Mouse (Mus musculus) hematopoietic stem cell, adult 5-6 weeks (primary cell): ENCODE measurements at regions not wholly inside any gene's neighbourhood (a gene's known extent, or its start where the extent isn't known, plus 50 kb on each side); places are given as distances from the start of the nearest gene placed in this dataset.
"Not testable (repeated sequence)": the region's sequence is repeated elsewhere in the genome, so short reads cannot be mapped to it uniquely, and the experiment has no call there.

Experiments
- ATAC-seq, 2 experiments: fragments of 125-278 bp in 1 of 2; replicated peaks in 1 of 2; 2 replicates each; pipeline ENCODE4 v1.8.0; 2016 to 2017; ENCODE audit warnings: inconsistent platforms in 2 of 2, mild to moderate bottlenecking in 2 of 2, moderate number of reproducible peaks in 2 of 2, low read depth in 1 of 2, moderate TSS enrichment in 1 of 2; ENCODE audit not compliant: low FRiP score in 2 of 2, poor library complexity in 2 of 2, severe bottlenecking in 2 of 2, insufficient read depth in 1 of 2, low TSS enrichment in 1 of 2

DNA sequence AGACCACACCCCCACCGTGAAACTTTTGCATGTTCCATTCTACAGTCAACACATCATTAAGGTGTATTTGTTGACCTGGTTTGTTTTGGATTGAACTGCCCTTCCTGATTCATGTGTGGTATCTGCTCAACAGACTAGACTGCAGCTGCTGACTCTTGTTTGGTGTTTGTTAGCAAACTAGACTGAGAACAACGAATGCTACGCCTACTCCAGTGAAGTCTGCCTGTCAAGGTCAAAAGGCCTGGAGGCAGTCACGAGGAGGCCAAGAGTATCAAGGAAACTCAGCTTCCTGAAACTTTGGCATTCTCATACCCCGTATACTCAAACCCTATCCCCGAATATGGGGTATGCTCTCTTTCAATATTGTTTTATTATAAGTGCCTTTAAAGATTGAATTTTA, 194.2 kb upstream of the Spin1 start:
- not testable (repeated sequence) for ATAC-seq

DNA sequence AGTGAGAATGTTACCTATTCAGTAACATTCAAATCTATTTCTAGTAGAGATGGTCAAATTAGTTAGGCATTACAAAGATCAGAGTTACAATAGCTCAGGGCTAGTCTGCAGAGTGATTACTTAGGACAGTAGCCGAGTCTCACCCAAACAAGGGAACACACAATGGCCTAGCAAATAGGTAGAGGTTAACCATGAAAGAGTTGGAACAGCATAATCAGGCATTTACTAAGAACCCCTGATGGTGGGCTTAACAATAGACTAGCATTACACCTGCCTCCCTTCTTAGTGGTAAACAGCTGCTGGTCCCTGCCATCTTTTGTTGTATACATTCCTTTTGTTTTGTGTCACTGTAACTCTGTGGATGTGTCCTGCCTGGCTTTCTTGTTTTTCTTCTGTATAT, 193.8 kb upstream of the Spin1 start:
- ATAC-seq = no peak

DNA sequence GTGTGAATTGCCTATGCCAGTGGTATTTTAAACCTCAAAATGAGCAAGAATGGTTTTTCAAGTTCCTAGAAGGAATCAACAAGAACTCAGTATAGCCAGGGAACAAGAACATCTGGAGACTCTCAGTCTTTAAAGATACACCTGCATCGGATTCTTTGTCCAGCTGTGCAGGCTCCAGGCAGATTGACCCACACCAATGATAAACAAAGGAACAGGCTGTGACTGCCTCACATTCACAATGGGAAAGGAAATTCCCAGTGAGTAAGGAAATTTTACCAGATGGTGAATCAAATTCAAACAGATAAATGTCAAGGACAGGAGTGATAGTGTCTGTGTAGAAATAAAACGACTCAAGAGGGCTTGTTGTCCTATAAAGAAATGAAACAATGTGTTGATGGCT, 187.9 kb upstream of the Spin1 start:
- not testable (repeated sequence) for ATAC-seq

DNA sequence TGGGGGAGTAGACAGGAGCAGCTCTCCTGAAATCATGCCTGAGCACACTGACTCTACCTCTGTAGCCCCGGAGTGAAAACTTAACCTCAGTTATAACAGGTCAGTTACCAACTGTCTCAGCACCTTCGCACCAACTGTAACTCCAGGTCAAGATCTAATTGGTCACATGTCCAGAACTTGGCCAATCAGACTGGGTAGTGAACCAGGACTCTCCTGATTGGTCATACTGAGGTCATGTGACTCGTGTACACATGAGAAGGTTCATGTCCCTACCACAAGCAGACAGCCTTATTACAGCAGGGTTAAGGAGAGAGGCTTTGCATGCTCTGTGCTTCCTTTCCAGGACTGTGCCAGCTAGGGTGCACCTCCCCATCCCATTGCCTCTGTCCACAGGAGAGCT, 166.7 kb upstream of the Spin1 start:
- not testable (repeated sequence) for ATAC-seq

DNA sequence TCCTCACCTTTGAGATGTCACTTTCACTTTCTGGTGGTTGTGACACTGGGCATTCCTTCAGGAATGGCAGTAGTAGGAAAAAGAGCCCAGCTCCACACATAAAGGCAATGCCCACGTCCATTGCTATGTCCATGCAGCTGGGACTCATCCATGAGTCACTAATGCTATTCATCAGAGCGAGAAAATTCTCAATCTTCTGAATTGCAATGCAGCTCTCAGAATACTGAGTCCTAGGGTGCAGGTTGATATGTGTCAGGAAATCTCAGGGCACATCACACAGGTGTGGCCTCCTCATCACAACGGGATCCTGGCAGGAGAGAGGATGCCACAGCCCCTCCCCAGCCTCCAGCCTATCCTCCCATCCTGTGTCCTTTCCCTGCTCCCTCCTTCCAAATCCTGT, 158.1 kb upstream of the Spin1 start:
- no peak for ATAC-seq

DNA sequence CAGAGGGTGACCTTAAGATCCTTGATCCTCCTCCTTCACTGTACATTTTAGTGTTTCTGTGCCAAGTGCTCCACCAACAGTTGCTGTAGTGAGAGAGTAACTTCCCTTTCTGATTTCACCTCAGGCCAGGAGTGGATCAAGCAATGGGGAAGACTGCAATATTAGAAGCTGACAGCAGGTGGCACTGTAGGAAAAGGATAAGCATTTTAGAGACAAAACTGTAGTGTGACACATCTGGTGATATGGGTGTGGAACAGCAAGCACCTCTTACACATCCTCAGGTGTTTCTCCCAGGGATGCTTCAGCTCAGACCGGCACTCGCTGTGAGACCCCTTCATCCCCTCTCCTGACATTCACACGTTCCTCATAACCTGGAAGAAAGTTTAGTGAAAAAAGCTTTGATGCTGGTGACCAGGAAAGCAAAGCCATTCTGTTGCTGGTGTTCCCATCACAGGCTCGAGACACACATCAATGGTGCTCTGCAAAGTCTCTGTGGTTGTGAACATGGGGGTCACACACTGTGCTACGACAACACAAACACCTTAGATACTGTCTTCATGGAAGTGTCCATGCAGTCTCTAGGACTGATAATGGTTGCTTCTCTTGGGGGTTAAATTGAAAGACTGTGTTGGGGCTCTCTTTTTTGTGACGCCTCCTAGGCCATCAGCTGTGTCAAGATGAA, 151.0 kb upstream of the Spin1 start:
- peak; percentile 89 to 92 for ATAC-seq

DNA sequence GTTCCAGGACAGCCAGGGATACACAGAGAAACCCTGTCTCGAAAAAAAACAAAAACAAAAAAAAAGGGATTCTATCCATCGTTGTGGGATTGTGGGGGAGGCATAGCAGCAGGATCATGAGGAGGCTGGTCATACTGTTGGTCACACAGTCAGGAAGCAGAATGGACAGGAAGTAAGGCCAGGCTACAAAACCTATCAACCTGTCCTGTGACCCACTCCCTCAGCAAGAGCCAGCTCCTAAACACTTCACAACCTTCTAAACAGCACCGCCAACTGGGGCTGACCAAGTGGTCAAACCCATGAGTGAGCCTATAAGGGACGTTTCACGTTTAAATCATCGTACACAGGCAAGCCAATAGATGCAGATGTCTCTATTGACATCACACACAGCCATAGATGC, 146.0 kb upstream of the Spin1 start:
- no peak for ATAC-seq

DNA sequence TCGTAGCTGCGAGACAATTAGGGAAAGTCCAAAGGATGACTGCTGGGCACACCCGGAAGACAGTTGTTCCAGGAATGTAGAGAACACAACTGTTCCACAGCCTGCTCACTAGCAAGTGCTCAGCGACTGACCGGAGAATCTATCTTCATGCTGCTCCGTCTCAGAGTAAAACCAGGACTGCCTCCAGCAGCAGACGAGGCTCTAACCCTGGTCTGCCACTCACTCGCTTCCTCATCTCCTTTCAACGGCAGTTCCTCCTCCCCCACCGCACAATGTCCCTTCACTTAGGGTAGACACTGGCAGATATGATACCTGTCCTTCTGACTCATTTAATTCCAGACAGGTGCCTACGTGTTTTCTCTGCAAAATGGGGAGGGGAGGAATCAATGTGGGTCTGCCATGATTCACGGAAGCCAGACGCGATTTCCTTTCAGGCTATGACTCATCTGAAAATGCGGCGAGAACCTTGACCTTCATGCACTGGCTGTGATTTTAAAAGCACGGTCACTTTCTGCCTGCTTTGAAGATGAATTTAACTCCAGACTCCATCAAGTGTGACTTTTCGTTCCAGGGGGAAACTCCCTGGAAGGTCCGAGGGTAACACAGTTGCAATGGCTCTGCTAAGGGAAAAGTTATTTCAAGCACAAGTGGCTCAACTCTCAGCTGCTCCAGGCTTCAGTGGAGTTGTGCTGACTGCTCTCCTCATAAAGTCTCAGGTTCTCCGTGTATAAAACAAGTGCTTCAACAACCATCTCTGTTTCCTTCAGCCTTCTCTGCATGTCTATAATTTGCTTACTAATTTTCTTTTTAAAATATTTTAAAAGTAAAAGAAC, 142.4 kb upstream of the Spin1 start:
- ATAC-seq = peak; percentile 25 to 53; a peak in 3 of 4 replicates

DNA sequence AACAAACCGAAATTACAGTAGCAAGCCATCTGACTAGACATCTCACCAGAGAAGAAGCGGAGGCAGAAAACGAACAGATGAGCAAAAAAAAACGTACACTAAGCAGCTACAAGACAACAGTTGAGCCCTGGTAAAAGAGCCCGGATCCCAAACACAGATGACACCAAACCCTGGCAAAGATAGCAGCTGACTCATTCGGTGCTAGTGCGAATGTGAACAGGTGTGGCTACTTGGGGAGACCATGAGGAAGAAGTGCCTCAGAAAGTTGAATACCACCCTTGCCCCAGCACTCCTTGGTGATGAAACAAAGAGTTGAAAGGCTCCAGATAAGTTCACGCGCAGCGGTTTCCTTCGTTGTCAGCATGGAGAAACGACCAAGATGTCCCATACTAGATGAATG, 139.8 kb upstream of the Spin1 start:
- no peak for ATAC-seq

DNA sequence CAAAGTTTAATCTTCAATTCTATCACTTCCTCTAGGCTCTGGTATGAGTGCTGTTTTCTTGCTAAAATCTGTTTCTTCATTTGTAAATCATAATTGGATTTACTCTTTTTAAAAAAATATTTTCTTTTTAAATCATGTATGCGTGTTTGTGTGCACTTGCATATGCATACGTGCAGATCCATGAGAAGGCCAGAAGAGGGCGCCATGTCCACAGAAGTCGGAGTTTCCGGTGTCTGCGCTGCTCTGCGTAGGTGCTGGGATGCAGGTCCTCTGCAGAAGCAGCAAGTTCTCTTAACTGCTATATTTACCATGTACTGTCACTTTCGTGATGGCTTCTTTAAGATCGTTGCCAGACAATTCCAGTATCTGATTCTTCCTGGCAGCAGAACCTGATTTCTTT, 136.6 kb upstream of the Spin1 start:
- no peak for ATAC-seq

DNA sequence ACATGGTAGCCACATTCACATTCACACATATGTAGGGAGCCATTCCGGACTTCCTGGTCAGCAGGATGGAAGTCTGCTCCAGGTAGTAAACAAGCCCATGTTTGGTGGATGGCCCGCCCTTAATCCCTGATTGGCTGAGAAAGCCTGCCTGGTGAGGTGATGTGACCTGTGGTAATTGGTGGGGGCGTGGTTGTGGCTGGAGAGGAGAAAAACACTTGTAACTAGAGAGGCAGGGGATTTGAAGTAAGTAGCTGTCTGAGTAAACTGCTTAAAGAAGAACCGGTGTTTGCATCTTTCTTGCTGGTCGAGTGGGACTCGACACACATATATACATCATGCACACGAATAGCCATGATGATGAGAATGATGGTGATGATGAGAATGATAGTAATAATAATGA, 135.6 kb upstream of the Spin1 start:
- ATAC-seq = not testable (repeated sequence)

DNA sequence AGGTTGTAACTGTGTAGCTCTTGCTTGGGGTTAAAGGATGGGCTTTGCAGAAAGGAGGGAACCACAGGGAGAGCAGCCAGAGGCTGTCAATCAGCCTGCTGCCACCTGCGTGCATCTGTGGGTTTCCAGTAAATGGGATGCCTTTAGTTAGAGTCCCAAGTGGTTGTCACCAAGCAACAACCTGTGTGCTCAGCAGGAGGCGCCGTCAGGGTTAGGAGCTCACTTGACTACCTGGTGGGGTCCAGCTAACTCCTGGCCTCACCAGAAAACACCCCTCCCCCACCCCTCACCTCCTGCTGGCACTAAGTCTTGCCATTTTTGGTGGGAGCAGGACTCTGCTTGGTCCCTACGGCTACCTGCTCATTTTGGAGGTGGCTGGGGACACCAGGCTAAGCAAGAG, 135.0 kb upstream of the Spin1 start:
- ATAC-seq = no peak

DNA sequence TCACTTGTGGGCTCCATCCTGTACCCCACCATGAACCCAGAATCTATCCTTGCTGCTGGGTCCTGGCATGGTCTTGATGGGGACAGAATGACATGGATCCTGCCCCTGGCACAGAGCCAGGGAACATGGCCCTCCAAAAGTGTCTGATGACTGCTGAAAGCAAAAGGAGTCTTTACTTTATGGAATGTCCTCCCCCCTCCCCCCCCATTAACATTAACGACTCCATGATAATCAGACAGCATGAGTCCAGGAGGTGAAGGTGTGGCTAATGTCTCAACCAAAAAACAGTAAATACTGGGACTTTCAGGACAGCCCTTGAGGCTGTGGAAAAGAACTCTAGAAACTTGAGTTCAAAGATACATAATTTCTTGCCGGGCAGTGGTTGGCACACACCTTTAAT, 133.9 kb upstream of the Spin1 start:
- no peak for ATAC-seq

DNA sequence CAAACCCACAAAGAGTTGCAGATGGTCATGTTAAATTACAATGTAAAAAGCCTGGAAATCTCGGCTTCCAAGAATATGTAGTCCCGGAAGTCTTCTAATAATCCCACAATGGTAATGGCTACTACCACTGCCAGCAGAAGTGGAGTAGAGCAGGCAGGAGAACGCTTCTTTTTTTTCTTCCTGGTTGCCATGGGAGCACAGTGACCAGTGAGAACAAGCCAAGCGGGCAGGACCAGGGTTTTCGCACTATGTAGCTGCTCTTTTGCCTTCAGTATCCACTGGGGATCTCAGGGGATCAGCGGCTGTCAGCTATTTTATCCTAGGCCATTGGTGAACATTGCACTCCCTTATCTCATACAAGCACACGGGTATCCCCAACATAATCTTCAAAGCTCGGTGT, 127.3 kb upstream of the Spin1 start:
- ATAC-seq = no peak

DNA sequence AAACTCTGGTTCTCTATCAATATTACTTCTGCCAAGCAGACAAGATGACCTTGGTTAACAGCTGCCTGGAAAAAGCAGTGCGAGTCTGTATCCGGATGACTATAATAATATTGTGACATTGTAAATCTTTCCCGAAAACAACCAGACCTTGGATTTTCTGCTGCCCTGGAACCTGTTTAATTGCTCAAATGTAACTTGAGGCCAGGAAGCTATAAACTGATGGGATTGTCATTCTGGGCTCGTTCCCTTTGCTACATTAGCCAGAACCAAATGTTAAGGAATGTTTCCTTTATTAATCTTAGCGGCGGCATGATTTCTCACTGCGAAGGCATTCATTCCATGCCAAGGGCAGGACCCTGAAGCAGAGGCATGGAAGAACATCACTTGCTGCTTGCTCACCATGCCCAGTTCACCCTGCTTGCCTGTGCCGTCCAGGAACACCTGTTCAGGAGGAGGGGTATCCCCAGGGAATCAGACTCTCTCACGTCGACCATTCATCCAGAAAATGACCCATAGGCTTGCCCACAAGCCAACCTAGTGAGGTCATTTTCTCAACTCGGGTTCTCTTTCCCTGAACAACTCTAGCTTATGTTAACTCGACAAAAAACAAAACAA, 125.3 kb upstream of the Spin1 start:
- ATAC-seq = no peak

DNA sequence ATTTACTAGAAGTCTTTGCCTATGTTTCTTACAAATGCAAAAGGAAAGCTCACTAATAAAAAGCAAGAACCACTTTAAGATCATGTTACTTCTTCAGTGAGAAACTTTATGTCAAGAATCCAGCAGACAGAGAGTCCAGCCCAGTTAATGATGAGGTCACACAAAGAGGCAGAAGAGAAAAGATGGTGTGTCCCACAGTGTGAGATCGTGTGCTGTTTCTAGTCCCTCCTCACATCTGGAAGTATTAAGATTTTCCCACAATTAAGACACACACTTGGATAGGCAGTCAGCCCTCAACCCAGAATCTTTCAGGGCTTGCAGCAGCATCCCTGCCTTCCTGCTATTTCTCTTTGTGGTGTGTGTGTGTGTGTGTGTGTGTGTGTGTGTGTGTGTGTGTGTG, 118.7 kb upstream of the Spin1 start:
- ATAC-seq = no peak

DNA sequence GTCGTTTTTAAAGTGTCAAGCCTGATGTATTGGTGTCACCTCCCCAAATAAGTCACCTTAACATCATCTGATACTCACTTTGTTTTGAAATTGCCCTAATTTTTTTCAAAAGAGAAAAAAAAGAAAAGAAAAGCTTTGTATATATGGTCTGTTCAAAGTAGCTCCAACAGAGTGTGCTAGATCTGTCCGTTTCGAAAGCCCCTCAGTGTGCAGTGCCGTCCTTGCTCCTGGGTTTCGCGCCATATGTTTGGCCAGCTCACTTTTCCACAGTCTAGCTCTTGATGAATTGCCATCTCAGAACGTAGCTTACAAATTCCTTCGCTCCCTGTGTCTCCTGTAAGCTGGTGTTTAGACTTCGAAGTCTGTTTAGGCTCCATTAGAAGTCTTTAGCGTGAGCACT, 117.7 kb upstream of the Spin1 start:
- ATAC-seq = no peak

DNA sequence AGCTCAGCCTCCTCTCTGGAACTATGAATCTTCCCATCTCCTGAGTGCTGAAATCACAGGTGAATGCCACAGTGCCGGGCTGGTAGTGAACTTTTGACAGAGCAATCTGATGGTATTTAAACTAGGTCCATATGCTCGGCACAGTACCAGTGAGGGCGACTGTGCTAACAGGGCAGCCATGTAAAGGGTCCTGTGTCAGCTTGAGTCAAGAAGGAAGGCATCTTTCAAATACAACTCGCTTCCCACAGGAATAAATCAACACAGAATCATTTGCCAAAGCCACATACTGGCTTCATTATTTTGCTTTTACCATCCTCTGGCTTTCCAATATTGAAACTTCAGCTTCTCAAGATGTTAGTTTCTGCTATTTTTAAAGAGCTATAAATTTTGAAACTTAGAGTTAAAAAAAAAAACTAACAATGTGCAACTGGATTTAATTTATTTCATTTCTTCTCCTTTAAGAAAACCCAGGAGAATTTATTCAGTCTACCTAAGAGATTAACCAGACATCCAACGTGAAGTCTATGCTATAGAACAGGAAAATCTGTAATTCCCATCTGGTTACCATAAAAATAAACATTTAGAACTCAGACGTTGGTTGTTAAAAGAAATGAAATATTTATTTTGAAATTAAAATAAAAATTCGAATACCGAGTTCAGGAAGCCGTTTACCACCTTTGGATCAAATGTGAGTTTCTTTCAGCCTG, 108.8 kb upstream of the Spin1 start:
- no peak for ATAC-seq
